Mouse (Mus musculus): ENCODE measurements at regions not wholly inside any gene's neighbourhood (a gene's known extent, or its start where the extent isn't known, plus 50 kb on each side); places are given as distances from the start of the nearest gene placed in this dataset.

- no peak for TF ChIP-seq POLR2AphosphoS2 (IDR thresholded peaks at IDR 0.05; ENCODE audit: low read length)
- TF ChIP-seq TBP (IDR thresholded peaks at IDR 0.05; ENCODE audit: low read depth, low read length) = no peak
- TF ChIP-seq BHLHE40 (IDR thresholded peaks at IDR 0.05; ENCODE audit: borderline replicate concordance, low read depth, low read length) = no peak
- TF ChIP-seq CTCF (IDR thresholded peaks at IDR 0.05 in 2 of 3, conservative IDR thresholded peaks at IDR 0.05 in 1 of 3; ENCODE audit: control insufficient read depth in 1 of 3, insufficient read depth in 1 of 3, low read depth in 2 of 3, low read length in 3 of 3, poor library complexity in 1 of 3, severe bottlenecking in 1 of 3) = no peak
- no peak for TF ChIP-seq USF1 (IDR thresholded peaks at IDR 0.05; ENCODE audit: low read depth, low read length)
Measured at GRCm38 (mm10) chr14:109648536-109648935, 734.6 kb upstream of the Slitrk1 start.
